Mouse (Mus musculus) R1 (cell line): Measurements from ENCODE around the gene Rffl.
"Not testable (repeated sequence)": the region's sequence is repeated elsewhere in the genome, so short reads cannot be mapped to it uniquely, and the experiment has no call there.

ENCODE experiments used
- DNase-seq: peaks from one replicate; pipeline ENCODE4 v3.0.0-alpha.2; 2018; ENCODE audit warnings: low read depth, low spot score

Rffl gene

DNA sequence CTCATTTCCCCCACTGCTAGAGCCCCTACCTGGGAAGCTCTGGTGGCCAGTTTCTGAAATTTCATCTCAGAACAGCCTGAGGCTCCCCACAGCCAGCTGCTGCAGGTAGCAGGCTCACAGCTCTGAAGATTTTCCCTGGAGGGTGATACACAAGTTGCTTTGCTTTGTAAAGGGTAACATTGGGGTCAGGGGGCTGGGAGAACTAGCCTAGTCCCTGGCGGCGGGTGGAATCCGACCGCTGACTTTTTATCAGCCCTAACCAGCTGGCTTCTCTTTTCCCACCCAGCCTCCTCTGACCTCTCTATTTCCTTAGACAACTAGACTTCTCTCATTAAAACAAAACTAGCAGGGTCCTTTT is 25.0 kb downstream of the Rffl start:
- DNase-seq = no peak

- peak; percentile 22 for DNase-seq
Observed at GRCm38 (mm10) chr11:82845415-82846078, 25.5 kb downstream of the Rffl start.

DNA sequence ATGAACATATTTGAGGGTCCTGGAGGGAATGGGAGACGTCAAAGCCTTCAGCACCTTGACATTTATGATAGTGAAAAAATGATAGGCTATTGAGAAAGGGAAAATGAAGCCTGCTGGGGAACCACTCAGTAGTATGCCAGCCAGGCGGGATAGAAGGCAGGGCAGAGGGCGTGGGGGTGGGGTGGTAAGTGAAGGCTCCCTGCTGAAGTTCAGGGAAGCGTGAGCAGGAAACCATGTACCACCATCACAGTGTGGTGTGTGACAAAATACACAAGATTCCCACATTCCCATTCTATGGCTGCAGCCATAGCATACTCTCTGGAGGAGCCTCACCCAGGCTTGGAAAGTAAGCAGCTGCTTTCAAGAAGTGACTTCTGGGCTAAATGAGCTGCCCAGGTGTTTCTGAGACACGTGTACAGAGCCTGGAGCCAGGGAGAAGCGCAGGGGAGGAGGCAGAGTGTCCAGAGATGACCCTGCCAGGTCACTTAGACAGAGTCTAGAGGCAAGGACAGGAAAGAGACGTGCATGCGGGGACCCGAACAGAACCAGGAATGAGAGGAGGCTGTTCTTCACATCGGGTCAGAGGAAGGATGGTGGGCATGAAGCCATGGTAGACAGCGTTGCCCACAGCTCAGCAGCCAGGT is 26.1 kb downstream of the Rffl start:
- no peak for DNase-seq

DNA sequence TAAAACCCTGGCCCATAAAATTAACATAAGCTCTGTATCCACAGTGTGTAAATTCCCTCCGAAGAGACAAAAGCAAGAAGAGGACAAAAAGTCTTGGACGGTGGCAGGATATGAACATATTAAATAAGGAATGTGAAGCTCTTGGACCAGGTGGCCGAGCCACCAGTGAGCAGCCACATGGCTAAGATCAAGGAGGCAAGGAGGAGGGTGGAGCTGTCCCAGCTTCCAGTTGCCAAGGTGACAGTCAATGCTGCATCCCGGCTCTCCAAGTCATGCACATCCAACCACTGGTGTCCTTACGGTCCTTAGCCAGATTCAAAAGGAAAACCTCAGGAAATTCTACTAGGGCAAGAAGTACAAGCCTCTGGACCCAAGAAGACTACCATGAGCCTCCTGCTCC is 32.5 kb downstream of the Rffl start:
- DNase-seq = peak; percentile 73

- no peak for DNase-seq
Observed at GRCm38 (mm10) chr11:82837848-82838247, 33.2 kb downstream of the Rffl start.

DNA sequence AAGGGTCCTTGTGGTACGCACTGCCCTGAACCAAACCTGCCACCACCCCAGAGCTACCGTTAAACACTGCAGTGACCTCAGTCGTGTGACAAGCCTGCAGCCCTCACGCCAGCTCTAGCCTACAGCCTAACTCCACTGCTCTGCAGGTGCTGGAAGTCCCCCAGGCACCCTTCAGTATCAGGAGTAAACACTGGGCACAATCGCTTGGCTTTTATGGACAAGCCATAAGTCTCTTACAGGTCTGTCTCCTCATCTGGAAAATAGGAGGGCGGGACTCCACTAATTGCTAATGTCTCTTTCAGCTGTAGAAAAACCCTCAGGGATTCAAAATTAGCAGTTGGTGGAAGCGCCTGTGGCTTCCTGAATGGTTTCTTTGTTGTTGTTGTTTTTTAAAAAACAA is 33.8 kb downstream of the Rffl start:
- no peak for DNase-seq

DNA sequence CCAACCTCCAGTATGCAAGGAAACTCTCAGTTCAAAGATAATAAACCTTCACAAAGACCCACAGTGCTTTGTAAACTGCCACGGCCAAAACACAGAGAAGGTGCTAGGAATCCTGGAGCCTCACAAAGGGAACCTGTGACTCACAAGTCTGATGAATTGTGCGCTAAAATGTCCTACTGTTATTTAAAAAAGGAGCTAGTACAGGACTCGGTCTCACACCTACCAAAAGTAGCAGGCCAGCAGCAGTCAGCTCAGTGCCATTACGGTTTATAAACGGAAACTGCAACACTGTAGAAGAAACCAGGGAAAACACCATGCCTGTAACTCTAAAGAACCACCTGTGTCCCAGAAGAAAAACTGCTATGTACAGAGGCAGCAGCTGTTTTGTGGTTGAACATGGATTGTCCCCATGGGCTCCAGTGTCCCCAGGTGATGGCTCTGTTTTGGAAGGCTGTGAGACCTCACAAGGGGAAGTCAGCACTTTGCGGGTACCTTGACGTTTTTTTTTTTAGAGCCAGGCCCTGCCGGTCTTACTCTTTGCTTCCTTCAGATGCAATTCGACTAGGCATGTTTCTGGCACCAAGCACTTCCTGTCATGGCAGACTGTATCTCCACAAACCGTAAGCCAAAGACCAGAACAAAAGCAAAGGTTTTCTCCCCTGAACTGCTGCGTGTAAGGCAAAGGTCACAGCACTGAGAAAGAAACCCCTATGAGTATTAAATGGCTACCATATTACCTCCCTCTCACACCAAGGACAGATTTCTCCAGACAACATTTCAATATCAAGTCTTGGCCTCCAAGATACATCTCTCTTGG is 35.2 kb downstream of the Rffl start:
- peak; percentile 42 for DNase-seq

GRCm38 (mm10) chr11:82834359-82834758 is 36.7 kb downstream of the Rffl start:
- DNase-seq = not testable (repeated sequence)

GRCm38 (mm10) chr11:82833929-82834328 is 37.1 kb downstream of the Rffl start:
- no peak for DNase-seq

- DNase-seq = not testable (repeated sequence)
Observed at GRCm38 (mm10) chr11:82832402-82832801, 38.6 kb downstream of the Rffl start.

DNA sequence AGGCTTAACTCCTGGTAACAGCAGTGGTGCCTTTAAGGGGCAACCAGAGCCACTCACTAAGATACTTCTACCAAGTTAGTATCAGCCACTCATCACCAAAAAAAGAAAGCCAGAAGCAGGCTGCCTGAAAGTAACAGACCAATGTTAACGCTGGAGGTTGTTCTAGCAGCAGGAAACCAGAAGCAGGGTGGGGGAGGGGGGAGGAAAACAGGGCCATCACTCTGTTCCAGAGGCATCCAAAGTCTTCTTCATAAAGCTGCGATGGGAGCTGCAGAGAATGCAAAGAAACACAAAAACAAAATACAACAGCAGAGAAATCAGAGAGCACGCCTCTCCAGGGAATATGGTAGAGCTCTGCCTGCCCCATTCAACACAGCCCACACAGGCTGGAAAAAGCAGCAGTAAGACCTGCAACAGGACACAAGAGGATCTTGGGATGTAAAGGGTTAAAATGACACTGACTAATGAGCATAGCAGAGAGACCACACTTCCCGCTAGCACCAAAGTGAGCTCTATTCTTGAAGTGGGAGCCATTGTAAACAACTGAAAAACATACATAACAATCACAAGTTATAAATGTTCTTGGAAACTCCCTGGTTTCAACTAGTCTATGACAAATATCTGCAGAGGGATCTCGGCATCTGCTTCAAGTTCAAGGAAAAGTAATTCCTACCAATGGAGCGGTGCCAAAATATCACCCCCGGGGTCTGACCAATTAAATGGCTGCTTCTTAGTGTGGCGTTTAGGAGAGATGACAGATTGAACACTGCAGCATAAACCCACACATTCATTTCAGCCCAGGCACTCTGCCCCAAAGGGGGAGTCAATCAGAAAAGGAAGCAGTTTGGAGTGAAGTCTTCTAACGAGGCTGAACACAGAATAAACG is 39.8 kb downstream of the Rffl start:
- DNase-seq = no peak

GRCm38 (mm10) chr11:82826818-82827217 is 44.2 kb downstream of the Rffl start:
- DNase-seq = no peak

DNA sequence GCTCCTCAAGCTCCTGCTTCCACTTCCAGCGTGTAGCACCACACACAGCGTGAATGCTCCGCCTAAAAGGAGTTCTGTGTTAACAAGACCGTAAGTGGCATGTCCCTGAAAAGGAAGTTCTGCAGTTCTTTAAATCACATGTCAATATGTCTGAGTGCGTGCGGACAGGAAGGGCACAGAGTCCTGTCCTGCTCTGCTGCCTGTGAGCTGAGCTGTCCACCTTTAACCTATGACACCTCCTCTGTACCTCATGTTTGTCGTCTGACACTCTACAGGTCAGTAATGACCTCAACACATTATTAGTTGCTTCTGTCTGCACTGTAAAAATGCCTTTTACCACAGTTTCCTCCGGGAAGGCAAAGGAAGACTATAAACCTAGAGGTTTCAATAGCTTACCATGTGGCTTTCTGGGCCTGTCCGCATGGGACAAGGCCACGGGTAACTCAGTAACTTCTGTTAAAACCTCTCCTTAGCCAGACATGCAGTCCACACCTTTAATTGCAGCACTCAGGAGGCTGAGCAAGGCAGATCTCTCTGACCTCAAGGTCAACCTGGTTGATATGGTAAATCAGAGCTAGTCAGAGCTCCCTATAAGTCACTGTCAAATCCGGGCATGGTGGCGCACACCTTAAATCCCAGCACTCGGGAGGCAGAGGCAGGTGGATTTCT is 50.1 kb downstream of the Rffl start:
- DNase-seq = no peak

GRCm38 (mm10) chr11:82819350-82819749 is 51.7 kb downstream of the Rffl start:
- DNase-seq = peak; percentile 88

DNA sequence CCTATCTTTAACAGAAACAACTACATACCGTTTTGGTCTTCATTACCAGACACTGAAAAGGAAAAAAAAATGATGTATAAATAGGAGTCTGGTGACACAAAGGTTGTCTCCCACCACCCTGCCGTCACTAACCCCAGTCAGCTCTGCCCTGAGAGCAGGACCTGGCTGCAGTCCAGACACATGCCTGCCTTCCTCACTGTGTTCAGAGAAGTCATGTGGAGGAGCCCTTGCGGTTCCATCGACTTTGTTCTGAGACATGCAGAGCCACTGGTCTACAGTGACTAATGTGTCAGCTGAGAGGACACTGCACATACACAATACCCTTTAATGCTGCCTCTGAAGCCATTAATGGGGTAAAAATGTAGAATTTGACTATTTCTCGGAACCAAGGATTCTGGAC is 62.5 kb downstream of the Rffl start:
- DNase-seq = no peak

- no peak for DNase-seq
Observed at GRCm38 (mm10) chr11:82807370-82807769, 63.6 kb downstream of the Rffl start.

GRCm38 (mm10) chr11:82806656-82807055 is 64.4 kb downstream of the Rffl start:
- DNase-seq = no peak

- no peak for DNase-seq
Observed at GRCm38 (mm10) chr11:82783453-82783852, 87.6 kb downstream of the Rffl start.

DNA sequence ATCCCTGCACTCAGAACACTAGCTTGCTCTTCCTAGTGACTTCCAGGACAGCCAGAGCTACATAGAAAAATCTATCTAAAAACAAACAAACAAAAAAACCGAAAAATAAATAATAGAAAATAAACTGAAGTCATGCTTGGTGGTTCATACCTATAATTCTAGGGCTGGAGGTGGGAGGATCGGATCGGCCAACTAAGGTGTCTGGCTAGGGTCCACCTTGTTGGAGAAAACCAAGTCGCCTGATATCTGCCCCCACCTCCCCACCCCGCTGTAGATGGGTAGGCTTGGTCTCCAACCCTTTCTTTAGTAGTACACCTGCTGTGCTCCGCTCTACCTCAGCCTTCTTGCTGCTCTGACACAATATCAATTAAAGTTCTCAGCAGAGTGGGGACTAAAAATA is 88.8 kb downstream of the Rffl start:
- DNase-seq = no peak

GRCm38 (mm10) chr11:82780983-82781903 is 89.8 kb downstream of the Rffl start, which contains the start of gene Lig3:
Lig3 (plus strand) TSS chr11:82781108.
- DNase-seq = peak; percentile 94
